Mouse (Mus musculus) MEL (cell line): ENCODE data around the gene Opcml. TPM values are rescaled to one million over a fixed set of nuclear protein-coding genes. Genes with fewer than 3 reads are reported as not detected.

Experiments
- DNase-seq: peaks from one replicate; pipeline ENCODE4 v3.0.0; 2011; ENCODE audit warnings: low read depth, low spot score
- H3K27ac ChIP-seq: 2 replicates; pipeline ENCODE4 v1.5.1; 2012; ENCODE audit warnings: low read depth, mild to moderate bottlenecking, control low read depth, low read length, moderate library complexity; ENCODE audit not compliant: control insufficient read depth
- H3K27me3 ChIP-seq, 2 experiments: fragments of 150-350 bp in 1 of 2; sonication (generic) in 1 of 2; 2 replicates each; pipeline ENCODE4 v1.6.1; 2012; ENCODE audit warnings: low read length in 2 of 2, mild to moderate bottlenecking in 2 of 2, improper control_type of control experiment in 1 of 2, moderate library complexity in 1 of 2; ENCODE audit not compliant: insufficient read depth in 2 of 2, control insufficient read depth in 1 of 2
- H3K36me3 ChIP-seq, 2 experiments: 2 replicates each; pipeline ENCODE4 v1.6.1; 2012 to 2014; ENCODE audit warnings: low read length in 2 of 2, improper control_type of control experiment in 1 of 2, inconsistent platforms in 1 of 2, mild to moderate bottlenecking in 1 of 2; ENCODE audit not compliant: insufficient read depth in 2 of 2, control insufficient read depth in 1 of 2
- H3K4me1 ChIP-seq, 2 experiments: fragments of 150-350 bp in 1 of 2; sonication (generic) in 1 of 2; 2 replicates each; pipeline ENCODE4 v1.6.1; 2012; ENCODE audit warnings: low read length in 2 of 2, improper control_type of control experiment in 1 of 2, mild to moderate bottlenecking in 1 of 2; ENCODE audit not compliant: insufficient read depth in 2 of 2, control insufficient read depth in 1 of 2
- H3K4me3 ChIP-seq, 2 experiments: fragments of 150-350 bp in 1 of 2; sonication (generic) in 1 of 2; 2 replicates each; pipeline ENCODE4 v1.5.1; 2012; ENCODE audit warnings: low read depth in 2 of 2, low read length in 2 of 2, mild to moderate bottlenecking in 2 of 2, moderate library complexity in 2 of 2, control low read depth in 1 of 2, improper control_type of control experiment in 1 of 2; ENCODE audit not compliant: control insufficient read depth in 1 of 2, insufficient read depth in 1 of 2
- H3K79me2 ChIP-seq: 2 replicates; pipeline ENCODE4 v1.6.1; 2012; ENCODE audit warnings: mild to moderate bottlenecking, low read length, moderate library complexity; ENCODE audit not compliant: control insufficient read depth, poor library complexity, insufficient read depth
- H3K9ac ChIP-seq: 2 replicates; pipeline ENCODE4 v1.6.1; 2012; ENCODE audit warnings: low read depth, mild to moderate bottlenecking, control low read depth, low read length, moderate library complexity; ENCODE audit not compliant: control insufficient read depth, poor library complexity, severe bottlenecking
- H3K9me3 ChIP-seq: fragments of 150-350 bp; sonication (generic); replicated peaks from 2 replicates; pipeline ENCODE4 v1.6.1; 2012; ENCODE audit warnings: mild to moderate bottlenecking, low read length, improper control_type of control experiment, moderate library complexity; ENCODE audit not compliant: insufficient read depth
- BHLHE40 ChIP-seq: IDR thresholded peaks from 2 replicates; pipeline ENCODE4 v1.6.1; 2012; ENCODE audit warnings: low read depth, mild to moderate bottlenecking, inconsistent platforms, low read length, improper control_type of control experiment, borderline replicate concordance
- CHD1 ChIP-seq: IDR thresholded peaks from 2 replicates; pipeline ENCODE4 v1.6.1; 2012; ENCODE audit warnings: low read depth, mild to moderate bottlenecking, inconsistent platforms, low read length, improper control_type of control experiment
- CHD2 ChIP-seq: IDR thresholded peaks from 2 replicates; pipeline ENCODE4 v1.6.1; 2011; ENCODE audit warnings: low read length, improper control_type of control experiment
- CTCF ChIP-seq, 3 experiments: IDR thresholded peaks in 2 of 3; conservative IDR thresholded peaks in 1 of 3; 2 replicates each; pipeline ENCODE4 v1.5.1; 2011 to 2012; ENCODE audit warnings: low read length in 3 of 3, low read depth in 2 of 3, mild to moderate bottlenecking in 2 of 3, improper control_type of control experiment in 1 of 3, inconsistent platforms in 1 of 3, mixed read lengths in 1 of 3, moderate library complexity in 1 of 3; ENCODE audit not compliant: control insufficient read depth in 1 of 3, insufficient read depth in 1 of 3, poor library complexity in 1 of 3, severe bottlenecking in 1 of 3
- E2F4 ChIP-seq: IDR thresholded peaks from 2 replicates; pipeline ENCODE4 v1.6.1; 2011; ENCODE audit warnings: low read depth, low read length, improper control_type of control experiment, borderline replicate concordance
- ELF1 ChIP-seq: IDR thresholded peaks from 2 replicates; pipeline ENCODE4 v1.6.1; 2014; ENCODE audit warnings: low read depth, mild to moderate bottlenecking, inconsistent platforms, low read length, improper control_type of control experiment, moderate library complexity
- EP300 ChIP-seq, 2 experiments: IDR thresholded peaks; 2 replicates each; pipeline ENCODE4 v1.6.1; 2011; ENCODE audit warnings: improper control_type of control experiment in 2 of 2, low read length in 2 of 2, low read depth in 1 of 2, mild to moderate bottlenecking in 1 of 2
- ETS1 ChIP-seq: IDR thresholded peaks from 2 replicates; pipeline ENCODE4 v1.6.1; 2012; ENCODE audit warnings: low read depth, mild to moderate bottlenecking, inconsistent platforms, low read length, improper control_type of control experiment, moderate library complexity
- GATA1 ChIP-seq: IDR thresholded peaks from 2 replicates; pipeline ENCODE4 v1.6.1; 2011; ENCODE audit warnings: low read depth, low read length, improper control_type of control experiment
- HCFC1 ChIP-seq: IDR thresholded peaks from 2 replicates; pipeline ENCODE4 v1.6.1; 2012; ENCODE audit warnings: low read depth, mild to moderate bottlenecking, inconsistent platforms, low read length, improper control_type of control experiment, moderate library complexity
- KAT2A ChIP-seq: conservative IDR thresholded peaks from 2 replicates; pipeline ENCODE4 v1.6.1; 2012; ENCODE audit warnings: low read depth, low read length, improper control_type of control experiment, inconsistent platforms
- MAFK ChIP-seq: IDR thresholded peaks from 2 replicates; pipeline ENCODE4 v1.6.1; 2011; ENCODE audit warnings: low read depth, mild to moderate bottlenecking, low read length, improper control_type of control experiment, borderline replicate concordance
- MAX ChIP-seq: IDR thresholded peaks from 2 replicates; pipeline ENCODE4 v1.6.1; 2011; ENCODE audit warnings: low read length, improper control_type of control experiment
- MAZ ChIP-seq: IDR thresholded peaks from 2 replicates; pipeline ENCODE4 v1.6.1; 2012; ENCODE audit warnings: low read depth, mild to moderate bottlenecking, inconsistent platforms, low read length, improper control_type of control experiment
- MEF2A ChIP-seq: IDR thresholded peaks from 2 replicates; pipeline ENCODE4 v1.6.1; 2014; ENCODE audit warnings: low read depth, mild to moderate bottlenecking, inconsistent platforms, low read length, improper control_type of control experiment; ENCODE audit not compliant: poor library complexity, insufficient replicate concordance, severe bottlenecking; ENCODE audit errors: extremely low read depth
- MXI1 ChIP-seq: IDR thresholded peaks from 2 replicates; pipeline ENCODE4 v1.6.1; 2011; ENCODE audit warnings: mild to moderate bottlenecking, low read depth, low read length, improper control_type of control experiment
- MYB ChIP-seq: IDR thresholded peaks from 2 replicates; pipeline ENCODE4 v1.6.1; 2011; ENCODE audit warnings: mild to moderate bottlenecking, low read depth, low read length, improper control_type of control experiment
- MYC ChIP-seq: IDR thresholded peaks from 2 replicates; pipeline ENCODE4 v1.6.1; 2011; ENCODE audit warnings: low read depth, mild to moderate bottlenecking, low read length, improper control_type of control experiment, moderate library complexity
- NELFE ChIP-seq: IDR thresholded peaks from 2 replicates; pipeline ENCODE4 v1.6.1; 2011; ENCODE audit warnings: low read depth, low read length, improper control_type of control experiment
- NRF1 ChIP-seq: IDR thresholded peaks from 2 replicates; pipeline ENCODE4 v1.6.1; 2014; ENCODE audit warnings: low read depth, mild to moderate bottlenecking, inconsistent platforms, low read length, improper control_type of control experiment, moderate library complexity; ENCODE audit not compliant: poor library complexity, insufficient read depth, severe bottlenecking
- POLR2A ChIP-seq, 2 experiments: IDR thresholded peaks; 2 replicates each; pipeline ENCODE4 v1.6.1; 2011 to 2012; ENCODE audit warnings: low read length in 2 of 2, mild to moderate bottlenecking in 2 of 2, control low read depth in 1 of 2, improper control_type of control experiment in 1 of 2, low read depth in 1 of 2, moderate library complexity in 1 of 2; ENCODE audit not compliant: control insufficient read depth in 1 of 2, insufficient read depth in 1 of 2, poor library complexity in 1 of 2
- POLR2AphosphoS2 ChIP-seq: IDR thresholded peaks from 2 replicates; pipeline ENCODE4 v1.6.1; 2011; ENCODE audit warnings: low read length, improper control_type of control experiment
- RCOR1 ChIP-seq: IDR thresholded peaks from 2 replicates; pipeline ENCODE4 v1.6.1; 2012; ENCODE audit warnings: low read depth, mild to moderate bottlenecking, inconsistent platforms, low read length, improper control_type of control experiment
- SIN3A ChIP-seq: IDR thresholded peaks from 2 replicates; pipeline ENCODE4 v1.6.1; 2012; ENCODE audit warnings: low read length, improper control_type of control experiment, inconsistent platforms
- TAL1 ChIP-seq: IDR thresholded peaks from 2 replicates; pipeline ENCODE4 v1.6.1; 2012; ENCODE audit warnings: mild to moderate bottlenecking, inconsistent platforms, low read length, moderate library complexity, mixed read lengths
- TBP ChIP-seq: IDR thresholded peaks from 2 replicates; pipeline ENCODE4 v1.8.0; 2011; ENCODE audit warnings: low read depth, low read length, improper control_type of control experiment
- TCF12 ChIP-seq: IDR thresholded peaks from 2 replicates; pipeline ENCODE4 v1.6.1; 2014; ENCODE audit warnings: low read depth, mild to moderate bottlenecking, inconsistent platforms, low read length, improper control_type of control experiment, moderate library complexity
- USF1 ChIP-seq: IDR thresholded peaks from 2 replicates; pipeline ENCODE4 v1.6.1; 2014; ENCODE audit warnings: low read depth, mild to moderate bottlenecking, inconsistent platforms, low read length, improper control_type of control experiment, moderate library complexity
- USF2 ChIP-seq, 2 experiments: IDR thresholded peaks; 2 replicates each; pipeline ENCODE4 v1.6.1; 2011 to 2012; ENCODE audit warnings: improper control_type of control experiment in 2 of 2, low read length in 2 of 2, borderline replicate concordance in 1 of 2, inconsistent platforms in 1 of 2, low read depth in 1 of 2, mild to moderate bottlenecking in 1 of 2; ENCODE audit not compliant: insufficient read depth in 1 of 2
- ZC3H11A ChIP-seq: IDR thresholded peaks from 2 replicates; pipeline ENCODE4 v1.6.1; 2012; ENCODE audit warnings: low read depth, mild to moderate bottlenecking, inconsistent platforms, low read length, improper control_type of control experiment
- ZKSCAN1 ChIP-seq: IDR thresholded peaks from 2 replicates; pipeline ENCODE4 v1.6.1; 2012; ENCODE audit warnings: low read depth, mild to moderate bottlenecking, inconsistent platforms, low read length, improper control_type of control experiment, moderate library complexity
- ZNF384 ChIP-seq: IDR thresholded peaks from 2 replicates; pipeline ENCODE4 v1.6.1; 2012; ENCODE audit warnings: low read depth, mild to moderate bottlenecking, inconsistent platforms, low read length, improper control_type of control experiment
- polyA plus RNA-seq, 2 experiments: library from polyadenylated mRNA; stranded (reverse) in 1 of 2; unstranded in 1 of 2; fragments of >175 nt in 1 of 2; fragments of >200 nt in 1 of 2; gene quantifications; 2 replicates each; pipeline versions ENCODE4 v1.2.1 to v1.2.4; 2012; ENCODE audit warnings: low replicate concordance in 2 of 2, low read depth in 1 of 2; ENCODE audit not compliant: insufficient read length in 2 of 2, insufficient read depth in 1 of 2, missing spikeins in 1 of 2
- total RNA-seq: library from RNA; depleted of rRNA; stranded (reverse); fragments of 300-350 nt; gene quantifications from 2 replicates; pipeline ENCODE4 v1.2.3, GENCODE M21; 2012

Gene Opcml
- total and polyA plus RNA-seq, 3 experiments: not detected

DNA sequence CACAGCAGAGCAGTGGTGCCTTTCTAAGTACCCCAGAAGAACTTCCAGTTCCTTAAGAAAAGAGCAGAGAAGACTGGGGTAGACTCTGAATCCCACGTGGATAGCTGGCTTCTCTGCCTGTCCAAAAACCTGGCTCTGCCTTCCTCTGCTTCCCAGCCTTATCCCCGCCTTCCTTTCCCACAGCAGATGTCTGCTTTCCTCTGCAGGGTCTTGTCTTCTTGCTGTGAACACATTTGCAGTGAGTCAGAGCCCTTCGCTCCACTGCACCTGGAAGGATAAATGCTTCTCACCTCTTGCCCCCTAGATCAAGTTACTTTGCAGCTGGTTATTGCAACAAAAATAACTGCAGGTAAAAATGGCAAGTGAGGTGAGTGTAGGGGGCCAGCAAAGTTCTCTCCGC, 290.1 kb downstream of the Opcml start:
- H3K27me3 ChIP-seq: no peaks in the 10 kb centered on the region
- H3K36me3 ChIP-seq: no peaks in the 10 kb centered on the region
- H3K79me2 ChIP-seq: no peaks in the 10 kb centered on the region
- no peak for TF ChIP-seq MYC
- TF ChIP-seq SIN3A: no peak
- TF ChIP-seq RCOR1: no peak
- TF ChIP-seq USF1: no peak
- TF ChIP-seq CHD1: no peak
- TF ChIP-seq TBP: no peak
- no peak for TF ChIP-seq TCF12
- TF ChIP-seq ZKSCAN1: no peak
- no peak for TF ChIP-seq CTCF (IDR thresholded peaks at IDR 0.05 in 2 of 3, conservative IDR thresholded peaks at IDR 0.05 in 1 of 3; ENCODE audit: control insufficient read depth in 1 of 3, insufficient read depth in 1 of 3, low read depth in 2 of 3, low read length in 3 of 3, poor library complexity in 1 of 3, severe bottlenecking in 1 of 3)
- no peak for TF ChIP-seq E2F4
- TF ChIP-seq MAZ: no peak
- TF ChIP-seq NRF1: no peak
- TF ChIP-seq ETS1: no peak
- TF ChIP-seq POLR2AphosphoS2: no peak
- TF ChIP-seq MXI1: no peak
- TF ChIP-seq ZNF384: no peak
- TF ChIP-seq ZC3H11A: no peak
- no peak for TF ChIP-seq MEF2A
- TF ChIP-seq ELF1: no peak
- no peak for TF ChIP-seq TAL1
- DNase-seq: no peak
- no peaks in the 10 kb centered on the region for H3K9me3 ChIP-seq
- no peak overlapping the region for H3K9ac ChIP-seq
- H3K4me1 ChIP-seq: no peaks in the 10 kb centered on the region
- H3K27ac ChIP-seq: no peak overlapping the region
- no peak overlapping the region for H3K4me3 ChIP-seq

DNA sequence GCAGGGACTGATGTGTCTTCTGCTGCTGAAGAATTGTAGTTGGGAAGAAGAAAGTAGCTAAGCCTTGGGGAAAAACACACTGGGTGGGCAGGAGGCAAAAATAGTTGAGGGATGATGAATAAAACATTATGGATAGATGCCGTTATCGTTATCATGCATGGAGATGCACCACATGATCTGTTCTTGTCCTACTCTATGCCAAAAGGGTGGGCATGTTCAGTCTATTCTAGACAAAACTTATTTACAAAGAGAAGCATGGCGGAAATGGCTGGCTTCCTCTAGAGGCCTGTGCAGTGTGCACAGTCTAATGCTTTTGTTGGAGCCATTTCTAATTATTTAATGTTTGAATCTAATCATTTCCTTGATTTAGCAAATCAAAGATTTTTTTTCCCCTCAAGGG, 293.2 kb downstream of the Opcml start:
- Histone ChIP-seq H3K4me1 (no peaks in the 10 kb centered on the region), H3K27me3 (no peaks in the 10 kb centered on the region), H3K4me3 (no peak overlapping the region), H3K27ac (no peak overlapping the region), H3K9ac (no peak overlapping the region), H3K9me3 (no peaks in the 10 kb centered on the region), H3K79me2 (no peaks in the 10 kb centered on the region), H3K36me3 (no peaks in the 10 kb centered on the region)
- DNase-seq: no peak
- TF ChIP-seq CHD2: no peak
- TF ChIP-seq MXI1: no peak
- TF ChIP-seq MYB: no peak
- no peak for TF ChIP-seq ZC3H11A
- no peak for TF ChIP-seq CTCF (IDR thresholded peaks at IDR 0.05 in 2 of 3, conservative IDR thresholded peaks at IDR 0.05 in 1 of 3; ENCODE audit: control insufficient read depth in 1 of 3, insufficient read depth in 1 of 3, low read depth in 2 of 3, low read length in 3 of 3, poor library complexity in 1 of 3, severe bottlenecking in 1 of 3)
- TF ChIP-seq KAT2A: no peak
- no peak for TF ChIP-seq E2F4
- TF ChIP-seq EP300 (IDR thresholded peaks at IDR 0.05; ENCODE audit: low read depth in 1 of 2, low read length in 2 of 2): no peak
- no peak for TF ChIP-seq NRF1
- TF ChIP-seq BHLHE40: no peak
- no peak for TF ChIP-seq SIN3A
- TF ChIP-seq GATA1: no peak
- no peak for TF ChIP-seq NELFE
- no peak for TF ChIP-seq ETS1
- no peak for TF ChIP-seq USF2 (IDR thresholded peaks at IDR 0.05; ENCODE audit: borderline replicate concordance in 1 of 2, insufficient read depth in 1 of 2, low read depth in 1 of 2, low read length in 2 of 2)
- no peak for TF ChIP-seq POLR2A (IDR thresholded peaks at IDR 0.05; ENCODE audit: control insufficient read depth in 1 of 2, insufficient read depth in 1 of 2, low read depth in 1 of 2, low read length in 2 of 2, poor library complexity in 1 of 2)
- TF ChIP-seq HCFC1: no peak
- no peak for TF ChIP-seq MAFK
- TF ChIP-seq MAX: no peak
